Mouse (Mus musculus): ENCODE data around the gene Hivep3.

DNA sequence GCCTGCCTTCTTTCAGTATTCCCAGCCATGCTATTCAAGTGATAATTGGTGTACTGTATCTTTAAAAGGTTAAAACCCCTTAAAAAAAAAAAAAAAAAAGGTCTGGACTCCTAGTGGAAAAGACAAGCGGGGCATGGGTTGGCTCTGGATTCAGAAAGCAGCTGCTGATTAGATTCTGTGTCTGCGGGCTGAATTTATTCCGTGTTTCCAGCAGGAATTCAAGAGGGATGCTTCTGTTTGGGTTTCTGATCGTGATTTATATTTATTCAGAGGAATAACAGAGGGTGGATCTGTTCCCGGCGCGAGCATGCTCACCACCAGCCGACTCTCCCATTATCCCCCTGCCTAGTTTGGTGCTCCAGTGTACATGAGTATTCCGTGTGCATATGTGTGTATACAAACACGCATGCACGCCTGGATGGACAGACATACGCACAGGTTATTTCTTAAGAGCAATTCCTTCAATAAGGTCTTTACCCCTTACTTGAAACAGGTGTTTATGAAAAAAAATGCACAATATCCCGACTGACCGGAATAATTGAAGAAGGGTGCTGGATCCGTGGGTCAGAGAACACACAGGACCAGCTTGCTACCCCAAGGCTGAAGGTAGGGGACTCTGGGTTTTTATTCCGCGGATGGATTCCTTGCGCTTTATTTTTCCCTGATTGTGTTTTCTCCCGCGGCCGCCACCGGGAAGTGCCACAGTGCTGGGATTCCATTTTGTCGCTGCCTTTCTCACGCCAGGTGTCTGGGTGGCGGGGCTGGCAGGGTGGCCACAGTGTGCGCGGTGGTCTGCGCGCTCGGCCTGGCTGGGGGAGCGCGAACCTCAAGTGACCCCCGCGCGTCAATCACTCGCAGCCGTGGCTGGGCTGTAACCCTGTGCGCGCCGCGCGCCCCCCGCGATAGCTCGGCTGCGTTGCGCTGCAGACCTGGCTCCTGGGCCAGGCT lies 80.9 kb downstream of the Hivep3 start:
- TF ChIP-seq ELF1 (IDR thresholded peaks at IDR 0.05; ENCODE audit: low read depth, low read length) (no peak), CHD1 (IDR thresholded peaks at IDR 0.05; ENCODE audit: low read depth, low read length) (no peak), CTCF (IDR thresholded peaks at IDR 0.05 in 2 of 3, conservative IDR thresholded peaks at IDR 0.05 in 1 of 3; ENCODE audit: control insufficient read depth in 1 of 3, insufficient read depth in 1 of 3, low read depth in 2 of 3, low read length in 3 of 3, poor library complexity in 1 of 3, severe bottlenecking in 1 of 3) (no peak), RAD21 (IDR thresholded peaks at IDR 0.05; ENCODE audit: low read depth, low read length) (no peak), EP300 (IDR thresholded peaks at IDR 0.05; ENCODE audit: low read depth in 1 of 2, low read length in 2 of 2) (no peak), HCFC1 (IDR thresholded peaks at IDR 0.05; ENCODE audit: low read depth, low read length) (no peak), POLR2A (IDR thresholded peaks at IDR 0.05; ENCODE audit: control insufficient read depth in 1 of 2, insufficient read depth in 1 of 2, low read depth in 1 of 2, low read length in 2 of 2, poor library complexity in 1 of 2) (no peak), GATA1 (IDR thresholded peaks at IDR 0.05; ENCODE audit: low read depth, low read length) (no peak), UBTF (IDR thresholded peaks at IDR 0.05; ENCODE audit: borderline replicate concordance, insufficient read depth, low read depth, low read length) (no peak), MAFK (IDR thresholded peaks at IDR 0.05; ENCODE audit: borderline replicate concordance, low read depth, low read length) (no peak), JUND (IDR thresholded peaks at IDR 0.05; ENCODE audit: low read depth, low read length) (no peak), ZMIZ1 (IDR thresholded peaks at IDR 0.05; ENCODE audit: low read depth, low read length) (no peak)

Measured in MEL (cell line).